Mouse (Mus musculus): ENCODE measurements around the gene Epo. TPM values are rescaled to one million over a fixed set of nuclear protein-coding genes. Genes with fewer than 3 reads are reported as not detected.

Gene Epo
- not detected in 2 replicates for polyA plus RNA-seq (2011; ENCODE audit: insufficient read depth, insufficient read length, low replicate concordance, missing spikeins)

GRCm38 (mm10) chr5:137533117-137533827 lies at the start of gene Epo, which contains the start of gene Gnb2:
TSS of gene Epo (minus strand) at chr5:137533242.
TSS of gene Gnb2 (minus strand) at chr5:137533510.
- Histone ChIP-seq H3K4me1 (ENCODE audit: control insufficient read depth, insufficient read depth, low read length) (no peaks in the 10 kb centered on the region; the same call in 1 of the 2 replicates), H3K4me3 (replicated peaks; ENCODE audit: control insufficient read depth, low read depth, low read length) (peak within 1 kb of the TSS; percentile 75), H3K27ac (ENCODE audit: control insufficient read depth, insufficient read depth, low read depth, low read length, poor library complexity) (peak within 1 kb of the TSS; percentile 98)
- WGBS, result under 1% methylated on average over 40 of the region's 40 CpGs
- TF ChIP-seq POLR2A (IDR thresholded peaks at IDR 0.05; ENCODE audit: borderline replicate concordance, control insufficient read depth, low read depth, low read length) (peak; percentile 96), CTCF (IDR thresholded peaks at IDR 0.05; ENCODE audit: control insufficient read depth, insufficient read depth, low read length) (no peak)

GRCm38 (mm10) chr5:137582702-137583101 lies 49.7 kb upstream of the Epo start:
- H3K4me1 ChIP-seq (ENCODE audit: control insufficient read depth, insufficient read depth, low read length), result no peaks in the 10 kb centered on the region
- TF ChIP-seq CTCF (IDR thresholded peaks at IDR 0.05; ENCODE audit: control insufficient read depth, insufficient read depth, low read length), result no peak
- TF ChIP-seq POLR2A (IDR thresholded peaks at IDR 0.05; ENCODE audit: borderline replicate concordance, control insufficient read depth, low read depth, low read length), result no peak
- no peak overlapping the region for H3K27ac ChIP-seq (ENCODE audit: control insufficient read depth, insufficient read depth, low read depth, low read length, poor library complexity)
- 89% methylated on average over 8 of the region's 8 CpGs for WGBS
- H3K4me3 ChIP-seq (replicated peaks; ENCODE audit: control insufficient read depth, low read depth, low read length), result no peak overlapping the region

- no peak for TF ChIP-seq POLR2A (IDR thresholded peaks at IDR 0.05; ENCODE audit: borderline replicate concordance, control insufficient read depth, low read depth, low read length)
- TF ChIP-seq CTCF (IDR thresholded peaks at IDR 0.05; ENCODE audit: control insufficient read depth, insufficient read depth, low read length), result no peak
- 71% methylated on average over 6 of the region's 6 CpGs for WGBS
- Histone ChIP-seq H3K4me1 (ENCODE audit: control insufficient read depth, insufficient read depth, low read length) (no peaks in the 10 kb centered on the region), H3K27ac (ENCODE audit: control insufficient read depth, insufficient read depth, low read depth, low read length, poor library complexity) (no peak overlapping the region), H3K4me3 (replicated peaks; ENCODE audit: control insufficient read depth, low read depth, low read length) (no peak overlapping the region)
Measured at GRCm38 (mm10) chr5:137580246-137580645, 47.2 kb upstream of the Epo start.

- Histone ChIP-seq H3K27ac (ENCODE audit: control insufficient read depth, insufficient read depth, low read depth, low read length, poor library complexity) (no peak overlapping the region), H3K4me1 (ENCODE audit: control insufficient read depth, insufficient read depth, low read length) (no peaks in the 10 kb centered on the region; the same call in 1 of the 2 replicates), H3K4me3 (replicated peaks; ENCODE audit: control insufficient read depth, low read depth, low read length) (no peak overlapping the region)
- 93% methylated on average over 27 of the region's 27 CpGs for WGBS
- TF ChIP-seq POLR2A (IDR thresholded peaks at IDR 0.05; ENCODE audit: borderline replicate concordance, control insufficient read depth, low read depth, low read length), result no peak
- no peak for TF ChIP-seq CTCF (IDR thresholded peaks at IDR 0.05; ENCODE audit: control insufficient read depth, insufficient read depth, low read length)
Measured at GRCm38 (mm10) chr5:137574470-137574901, 41.4 kb upstream of the Epo start.

- WGBS, result 3% methylated on average over 17 of the region's 17 CpGs
- Histone ChIP-seq H3K4me3 (replicated peaks; ENCODE audit: control insufficient read depth, low read depth, low read length) (peak overlapping the region; percentile 68), H3K4me1 (ENCODE audit: control insufficient read depth, insufficient read depth, low read length) (no peaks in the 10 kb centered on the region; the same call in 1 of the 2 replicates), H3K27ac (ENCODE audit: control insufficient read depth, insufficient read depth, low read depth, low read length, poor library complexity) (peak overlapping the region; percentile 67)
- TF ChIP-seq POLR2A (IDR thresholded peaks at IDR 0.05; ENCODE audit: borderline replicate concordance, control insufficient read depth, low read depth, low read length) (no peak; the same call in 1 of the 2 replicates), CTCF (IDR thresholded peaks at IDR 0.05; ENCODE audit: control insufficient read depth, insufficient read depth, low read length) (no peak)
Measured at GRCm38 (mm10) chr5:137570691-137571586, 37.9 kb upstream of the Epo start.

- no peaks in the 10 kb centered on the region; the same call in 1 of the 2 replicates for H3K4me1 ChIP-seq (ENCODE audit: control insufficient read depth, insufficient read depth, low read length)
- TF ChIP-seq POLR2A (IDR thresholded peaks at IDR 0.05; ENCODE audit: borderline replicate concordance, control insufficient read depth, low read depth, low read length) (no peak), CTCF (IDR thresholded peaks at IDR 0.05; ENCODE audit: control insufficient read depth, insufficient read depth, low read length) (no peak)
- H3K4me3 ChIP-seq (replicated peaks; ENCODE audit: control insufficient read depth, low read depth, low read length), result peak overlapping the region; percentile 42
- peak overlapping the region; percentile 15; the same call in 1 of the 2 replicates for H3K27ac ChIP-seq (ENCODE audit: control insufficient read depth, insufficient read depth, low read depth, low read length, poor library complexity)
- WGBS, result 2% methylated on average over 7 of the region's 7 CpGs
Measured at GRCm38 (mm10) chr5:137570181-137570580, 37.1 kb upstream of the Epo start.

GRCm38 (mm10) chr5:137569665-137570064 lies 36.6 kb upstream of the Epo start, which contains the start of gene Tfr2:
TSS of gene Tfr2 (plus strand) at chr5:137569840.
- WGBS, result 2% methylated on average over 9 of the region's 9 CpGs
- Histone ChIP-seq H3K4me3 (replicated peaks; ENCODE audit: control insufficient read depth, low read depth, low read length) (peak within 1 kb of the TSS; percentile 48), H3K4me1 (ENCODE audit: control insufficient read depth, insufficient read depth, low read length) (no peaks in the 10 kb centered on the region; the same call in 1 of the 2 replicates), H3K27ac (ENCODE audit: control insufficient read depth, insufficient read depth, low read depth, low read length, poor library complexity) (peak within 1 kb of the TSS; percentile 67; the same call in 1 of the 2 replicates)
- TF ChIP-seq POLR2A (IDR thresholded peaks at IDR 0.05; ENCODE audit: borderline replicate concordance, control insufficient read depth, low read depth, low read length), result no peak
- TF ChIP-seq CTCF (IDR thresholded peaks at IDR 0.05; ENCODE audit: control insufficient read depth, insufficient read depth, low read length), result no peak
